Mouse (Mus musculus): Measurements from ENCODE around the gene Zcchc18. TPM values are rescaled to one million over a fixed set of nuclear protein-coding genes. Genes with fewer than 3 reads are reported as not detected.

Gene Zcchc18
- 3.0 TPM for polyA plus RNA-seq (2014; fragmentation: Illumina TruSeq; extraction: RNeasy Lipid Tissue Mini Kit (QIAGEN cat#74804); ENCODE audit: low read depth, low replicate concordance)

GRCm38 (mm10) chrX:136992978-136993547 lies at the start of gene Zcchc18:
TSS of gene Zcchc18 (plus strand) at chrX:136993155.

GRCm38 (mm10) chrX:136975397-136975796 lies 17.6 kb upstream of the Zcchc18 start, which contains the start of gene Tmsb15b2:
TSS of gene Tmsb15b2 (minus strand) at chrX:136975497.

GRCm38 (mm10) chrX:136976424-136977084 lies 16.4 kb upstream of the Zcchc18 start, which contains the start of the genes Tmsb15l and Tmsb15b1:
TSS of gene Tmsb15l (minus strand) at chrX:136976869.
TSS of gene Tmsb15b1 (minus strand) at chrX:136976874.

GRCm38 (mm10) chrX:137038000-137038483 lies 45.1 kb downstream of the Zcchc18 start, which contains the start of gene Slc25a53:
TSS of gene Slc25a53 (minus strand) at chrX:137038302.

Other genes starting within 250 kb of the Zcchc18 start
- gene Morf4l2, start 249.5 kb upstream of the Zcchc18 start, polyA plus RNA-seq (2014; fragmentation: Illumina TruSeq; extraction: RNeasy Lipid Tissue Mini Kit (QIAGEN cat#74804); ENCODE audit: low read depth, low replicate concordance), result 119 TPM
- not detected for gene Glra4, start 213.0 kb upstream of the Zcchc18 start, polyA plus RNA-seq (2014; fragmentation: Illumina TruSeq; extraction: RNeasy Lipid Tissue Mini Kit (QIAGEN cat#74804); ENCODE audit: low read depth, low replicate concordance)
- 13.0 TPM for gene Plp1, start 170.5 kb upstream of the Zcchc18 start, polyA plus RNA-seq (2014; fragmentation: Illumina TruSeq; extraction: RNeasy Lipid Tissue Mini Kit (QIAGEN cat#74804); ENCODE audit: low read depth, low replicate concordance)
- 2.1 TPM for gene Rab9b, start 124.4 kb upstream of the Zcchc18 start, polyA plus RNA-seq (2014; fragmentation: Illumina TruSeq; extraction: RNeasy Lipid Tissue Mini Kit (QIAGEN cat#74804); ENCODE audit: low read depth, low replicate concordance)
- gene H2bfm, start 65.8 kb upstream of the Zcchc18 start, polyA plus RNA-seq (2014; fragmentation: Illumina TruSeq; extraction: RNeasy Lipid Tissue Mini Kit (QIAGEN cat#74804); ENCODE audit: low read depth, low replicate concordance), result 3.1 TPM
- 323 TPM for gene Tmsb15b2, start 17.7 kb upstream of the Zcchc18 start, polyA plus RNA-seq (2014; fragmentation: Illumina TruSeq; extraction: RNeasy Lipid Tissue Mini Kit (QIAGEN cat#74804); ENCODE audit: low read depth, low replicate concordance)
- gene Tmsb15l, start 16.3 kb upstream of the Zcchc18 start, polyA plus RNA-seq (2014; fragmentation: Illumina TruSeq; extraction: RNeasy Lipid Tissue Mini Kit (QIAGEN cat#74804); ENCODE audit: low read depth, low replicate concordance), result 23.9 TPM
- gene Tmsb15b1, start 16.3 kb upstream of the Zcchc18 start, polyA plus RNA-seq (2014; fragmentation: Illumina TruSeq; extraction: RNeasy Lipid Tissue Mini Kit (QIAGEN cat#74804); ENCODE audit: low read depth, low replicate concordance), result 129 TPM
- gene Slc25a53, start 45.1 kb downstream of the Zcchc18 start, polyA plus RNA-seq (2014; fragmentation: Illumina TruSeq; extraction: RNeasy Lipid Tissue Mini Kit (QIAGEN cat#74804); ENCODE audit: low read depth, low replicate concordance), result 5.3 TPM
- 2.9 TPM for gene Fam199x, start 56.4 kb downstream of the Zcchc18 start, polyA plus RNA-seq (2014; fragmentation: Illumina TruSeq; extraction: RNeasy Lipid Tissue Mini Kit (QIAGEN cat#74804); ENCODE audit: low read depth, low replicate concordance)
- gene Esx1, start 128.9 kb downstream of the Zcchc18 start, polyA plus RNA-seq (2014; fragmentation: Illumina TruSeq; extraction: RNeasy Lipid Tissue Mini Kit (QIAGEN cat#74804); ENCODE audit: low read depth, low replicate concordance), result 5.6 TPM